Mouse (Mus musculus): ENCODE measurements at regions not wholly inside any gene's neighbourhood (a gene's known extent, or its start where the extent isn't known, plus 50 kb on each side); places are given as distances from the start of the nearest gene placed in this dataset.

- Histone ChIP-seq H3K27me3 (ENCODE audit: control insufficient read depth, insufficient read depth, insufficient read length) (no peaks in the 10 kb centered on the region), H3K36me3 (ENCODE audit: control insufficient read depth, insufficient read depth) (no peaks in the 10 kb centered on the region), H3K4me3 (no peak overlapping the region), H3ac (ENCODE audit: control insufficient read depth, insufficient read length) (no peak overlapping the region), H3K79me2 (ENCODE audit: control insufficient read depth, insufficient read depth) (no peaks in the 10 kb centered on the region), H3K4me2 (ENCODE audit: low read depth) (peak overlapping the region; percentile 55)
- TF ChIP-seq SRF (IDR thresholded peaks at IDR 0.05; ENCODE audit: control insufficient read depth, insufficient read length, low read depth), result no peak
- TF ChIP-seq MAX (IDR thresholded peaks at IDR 0.05; ENCODE audit: low read depth), result no peak
- no peak for TF ChIP-seq MYOG (IDR thresholded peaks at IDR 0.05; ENCODE audit: control insufficient read depth in 1 of 3, insufficient read depth in 1 of 3, insufficient read length in 2 of 3, low read depth in 2 of 3)
- TF ChIP-seq MYOD1 (IDR thresholded peaks at IDR 0.05; ENCODE audit: control insufficient read depth in 1 of 3, insufficient read length in 2 of 3, low read depth in 2 of 3), result no peak
- TF ChIP-seq TCF3 (IDR thresholded peaks at IDR 0.05; ENCODE audit: insufficient read length, low read depth), result no peak
- TF ChIP-seq REST (IDR thresholded peaks at IDR 0.05; ENCODE audit: insufficient read depth, insufficient read length), result no peak
- no peak for TF ChIP-seq USF1 (IDR thresholded peaks at IDR 0.05; ENCODE audit: low read depth)
- no peak for TF ChIP-seq CEBPB (IDR thresholded peaks at IDR 0.05; ENCODE audit: insufficient read depth, poor library complexity, severe bottlenecking)
- no peak for TF ChIP-seq POLR2AphosphoS2 (IDR thresholded peaks at IDR 0.05; ENCODE audit: insufficient read length, low read depth)
- no peak for TF ChIP-seq TCF12 (IDR thresholded peaks at IDR 0.05; ENCODE audit: insufficient read depth, poor library complexity, severe bottlenecking)
Measured at GRCm38 (mm10) chr9:32824134-32824531, 188.1 kb downstream of the Ets1 start.

GRCm38 (mm10) chr9:32830268-32830891, 194.4 kb downstream of the Ets1 start:
- Histone ChIP-seq H3K27me3 (ENCODE audit: control insufficient read depth, insufficient read depth, insufficient read length) (no peaks in the 10 kb centered on the region), H3K79me2 (ENCODE audit: control insufficient read depth, insufficient read depth) (no peaks in the 10 kb centered on the region)

GRCm38 (mm10) chr9:32833373-32833772, 197.4 kb downstream of the Ets1 start:
- TF ChIP-seq REST (IDR thresholded peaks at IDR 0.05; ENCODE audit: insufficient read depth, insufficient read length) (no peak), MAX (IDR thresholded peaks at IDR 0.05; ENCODE audit: low read depth) (no peak), SRF (IDR thresholded peaks at IDR 0.05; ENCODE audit: control insufficient read depth, insufficient read length, low read depth) (no peak), MYOG (IDR thresholded peaks at IDR 0.05; ENCODE audit: control insufficient read depth in 1 of 3, insufficient read depth in 1 of 3, insufficient read length in 2 of 3, low read depth in 2 of 3) (no peak), POLR2AphosphoS2 (IDR thresholded peaks at IDR 0.05; ENCODE audit: insufficient read length, low read depth) (no peak), MYOD1 (IDR thresholded peaks at IDR 0.05; ENCODE audit: control insufficient read depth in 1 of 3, insufficient read length in 2 of 3, low read depth in 2 of 3) (no peak), TCF3 (IDR thresholded peaks at IDR 0.05; ENCODE audit: insufficient read length, low read depth) (no peak), USF1 (IDR thresholded peaks at IDR 0.05; ENCODE audit: low read depth) (no peak), E2F4 (IDR thresholded peaks at IDR 0.05; ENCODE audit: insufficient read depth) (no peak), TCF12 (IDR thresholded peaks at IDR 0.05; ENCODE audit: insufficient read depth, poor library complexity, severe bottlenecking) (no peak)
- Histone ChIP-seq H3K27me3 (ENCODE audit: control insufficient read depth, insufficient read depth, insufficient read length) (no peaks in the 10 kb centered on the region), H3ac (ENCODE audit: control insufficient read depth, insufficient read length) (no peak overlapping the region), H3K4me3 (no peak overlapping the region), H3K36me3 (ENCODE audit: control insufficient read depth, insufficient read depth) (no peaks in the 10 kb centered on the region), H3K4me2 (ENCODE audit: low read depth) (no peak overlapping the region), H3K79me2 (ENCODE audit: control insufficient read depth, insufficient read depth) (no peaks in the 10 kb centered on the region)

More at GRCm38 (mm10) chr9:32830268-32830891, 194.4 kb downstream of the Ets1 start:
- Histone ChIP-seq H3K36me3 (ENCODE audit: control insufficient read depth, insufficient read depth) (no peaks in the 10 kb centered on the region), H3K4me2 (ENCODE audit: low read depth) (no peak overlapping the region), H3ac (ENCODE audit: control insufficient read depth, insufficient read length) (no peak overlapping the region), H3K4me3 (no peak overlapping the region)
- TF ChIP-seq POLR2AphosphoS2 (IDR thresholded peaks at IDR 0.05; ENCODE audit: insufficient read length, low read depth) (no peak), E2F4 (IDR thresholded peaks at IDR 0.05; ENCODE audit: insufficient read depth) (no peak), MYOG (IDR thresholded peaks at IDR 0.05; ENCODE audit: control insufficient read depth in 1 of 3, insufficient read depth in 1 of 3, insufficient read length in 2 of 3, low read depth in 2 of 3) (no peak), MYOD1 (IDR thresholded peaks at IDR 0.05; ENCODE audit: control insufficient read depth in 1 of 3, insufficient read length in 2 of 3, low read depth in 2 of 3) (no peak), CEBPB (IDR thresholded peaks at IDR 0.05; ENCODE audit: insufficient read depth, poor library complexity, severe bottlenecking) (no peak), TCF3 (IDR thresholded peaks at IDR 0.05; ENCODE audit: insufficient read length, low read depth) (no peak), REST (IDR thresholded peaks at IDR 0.05; ENCODE audit: insufficient read depth, insufficient read length) (no peak), TCF12 (IDR thresholded peaks at IDR 0.05; ENCODE audit: insufficient read depth, poor library complexity, severe bottlenecking) (no peak), POLR2A (IDR thresholded peaks at IDR 0.05; ENCODE audit: insufficient read length, low read depth) (no peak), SRF (IDR thresholded peaks at IDR 0.05; ENCODE audit: control insufficient read depth, insufficient read length, low read depth) (no peak), MAX (IDR thresholded peaks at IDR 0.05; ENCODE audit: low read depth) (no peak), USF1 (IDR thresholded peaks at IDR 0.05; ENCODE audit: low read depth) (no peak)

GRCm38 (mm10) chr9:32834751-32835625, 199.0 kb downstream of the Ets1 start:
- Histone ChIP-seq H3K79me2 (ENCODE audit: control insufficient read depth, insufficient read depth) (no peaks in the 10 kb centered on the region), H3K27me3 (ENCODE audit: control insufficient read depth, insufficient read depth, insufficient read length) (no peaks in the 10 kb centered on the region), H3K36me3 (ENCODE audit: control insufficient read depth, insufficient read depth) (no peaks in the 10 kb centered on the region), H3K4me3 (no peak overlapping the region), H3K4me2 (ENCODE audit: low read depth) (no peak overlapping the region), H3ac (ENCODE audit: control insufficient read depth, insufficient read length) (no peak overlapping the region)
- TF ChIP-seq TCF3 (IDR thresholded peaks at IDR 0.05; ENCODE audit: insufficient read length, low read depth) (no peak), POLR2A (IDR thresholded peaks at IDR 0.05; ENCODE audit: insufficient read length, low read depth) (no peak), USF1 (IDR thresholded peaks at IDR 0.05; ENCODE audit: low read depth) (no peak), E2F4 (IDR thresholded peaks at IDR 0.05; ENCODE audit: insufficient read depth) (no peak), CEBPB (IDR thresholded peaks at IDR 0.05; ENCODE audit: insufficient read depth, poor library complexity, severe bottlenecking) (no peak), REST (IDR thresholded peaks at IDR 0.05; ENCODE audit: insufficient read depth, insufficient read length) (no peak)
